Mouse (Mus musculus) left cerebral cortex, adult 2 months (tissue): ENCODE measurements around the gene Nucb1. TPM values are rescaled to one million over a fixed set of nuclear protein-coding genes. Genes with fewer than 3 reads are reported as not detected.
"Not testable (repeated sequence)": the region's sequence is repeated elsewhere in the genome, so short reads cannot be mapped to it uniquely, and the experiment has no call there.

ENCODE experiments used
- DNase-seq, 2 experiments: peaks; one replicate each; pipeline ENCODE4 v3.0.0; 2021 to 2022; ENCODE audit warnings: low spot score in 2 of 2, mixed read lengths in 1 of 2; ENCODE audit errors: extremely low spot score in 1 of 2
- H3K27ac ChIP-seq: fragments of 200-600 bp; 2 replicates; pipeline ENCODE4 v1.8.1; 2022
- H3K4me3 ChIP-seq: fragments of 200-600 bp; 2 replicates; pipeline ENCODE4 v1.8.1; 2022
- CTCF ChIP-seq: fragments of 200-600 bp; IDR thresholded peaks from 2 replicates; pipeline ENCODE4 v1.8.1; 2022; ENCODE audit warnings: antibody characterized with exemption, mild to moderate bottlenecking, moderate library complexity
- intact Hi-C: fragments of 180-260 bp; cut with DNase I; formaldehyde crosslinking; loops from one replicate; pipeline ENCODE4 v1.15.1; 2025
- total RNA-seq, 2 experiments: library from RNA; stranded (reverse); gene quantifications; 2 replicates each; pipeline ENCODE4 v1.2.3; 2021

Gene Nucb1
- total RNA-seq, 2 experiments from 2014 or later, result 95.4 to 106 TPM

- no peak overlapping the region; the same call in 1 of the 2 replicates for H3K4me3 ChIP-seq
- no peak for DNase-seq
- intact Hi-C loops, result loop anchor here (5.0 kb wide), 1 partner anchor 46 kb away; no protein-coding TSS in a partner anchor
- peak overlapping the region; percentile 9; the same call in 1 of the 2 replicates for H3K27ac ChIP-seq
- TF ChIP-seq CTCF, result no peak
These were observed 13.5 kb upstream of the Nucb1 start for GRCm38 (mm10) chr7:45523678-45524170.

DNA sequence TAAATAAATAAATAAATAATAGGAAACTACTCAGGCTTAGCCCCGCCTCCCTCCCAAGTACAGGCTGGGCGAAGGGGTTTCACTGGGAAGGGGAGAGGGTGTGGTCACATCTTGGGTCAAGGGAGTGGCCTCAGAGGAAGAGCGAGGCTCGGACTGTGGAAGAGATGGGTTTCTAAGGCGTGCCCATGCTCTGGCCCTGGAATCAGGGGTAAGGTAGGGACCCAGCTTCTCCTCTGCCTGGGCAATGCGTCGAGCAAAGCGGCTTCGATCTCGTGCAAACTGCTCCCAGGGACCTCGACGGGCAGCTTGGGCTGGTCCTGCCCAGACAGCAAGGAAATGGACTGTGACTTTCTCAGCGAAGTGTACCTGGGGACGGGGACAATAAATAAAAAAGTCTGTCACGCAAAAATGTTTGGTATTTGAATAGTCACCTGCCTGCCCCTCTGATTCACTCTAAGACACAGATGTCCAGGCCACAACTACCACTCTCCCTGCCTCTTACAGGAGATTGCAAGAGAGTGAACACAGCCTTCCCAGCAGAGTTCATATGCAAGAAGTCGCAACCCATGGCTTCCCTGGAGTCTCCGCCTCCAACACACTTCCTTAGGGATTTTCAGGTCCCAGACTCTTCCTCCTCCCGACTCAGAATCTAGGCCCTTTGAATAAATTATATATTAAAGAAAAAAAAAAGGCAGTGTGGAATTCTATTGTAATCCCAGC is 12.9 kb upstream of the Nucb1 start:
- DNase-seq, result no peak
- intact Hi-C loops, result loop anchor here (5.0 kb wide), 1 partner anchor 46 kb away; no protein-coding TSS in a partner anchor
- Histone ChIP-seq H3K4me3 (no peak overlapping the region; the same call in 1 of the 2 replicates), H3K27ac (no peak overlapping the region)
- TF ChIP-seq CTCF, result no peak

GRCm38 (mm10) chr7:45522194-45522752 is 12.1 kb upstream of the Nucb1 start:
- no peak for DNase-seq
- intact Hi-C loops, result loop anchor here (5.0 kb wide), 1 partner anchor 45 kb away; no protein-coding TSS in a partner anchor
- no peak for TF ChIP-seq CTCF
- peak overlapping the region; percentile 53 for H3K4me3 ChIP-seq
- H3K27ac ChIP-seq, result peak overlapping the region; percentile 87

- Histone ChIP-seq H3K4me3 (peak overlapping the region; percentile 53), H3K27ac (peak overlapping the region; percentile 87)
- peak; percentile 27 for TF ChIP-seq CTCF
- intact Hi-C loops, result loop anchor here (5.0 kb wide), 1 partner anchor 44 kb away; no protein-coding TSS in a partner anchor
- DNase-seq, result peak; percentile 84 to 88
These were observed 11.6 kb upstream of the Nucb1 start for GRCm38 (mm10) chr7:45521728-45522184.

- intact Hi-C loops, result loop anchor here (5.0 kb wide), 1 partner anchor 43 kb away; no protein-coding TSS in a partner anchor
- no peak for TF ChIP-seq CTCF
- DNase-seq, result no peak
- Histone ChIP-seq H3K4me3 (no peak overlapping the region), H3K27ac (no peak overlapping the region)
These were observed 10.4 kb upstream of the Nucb1 start for GRCm38 (mm10) chr7:45520605-45521004.

- Histone ChIP-seq H3K27ac (no peak overlapping the region), H3K4me3 (no peak overlapping the region)
- no peak for DNase-seq
- TF ChIP-seq CTCF, result no peak
- intact Hi-C loops, result loop anchor here (5.0 kb wide), 1 partner anchor 42 kb away; no protein-coding TSS in a partner anchor
These were observed 9.3 kb upstream of the Nucb1 start for GRCm38 (mm10) chr7:45519345-45520120.

- no peak for TF ChIP-seq CTCF
- no peak for DNase-seq
- H3K4me3 ChIP-seq, result no peak overlapping the region
- H3K27ac ChIP-seq, result no peak overlapping the region
- intact Hi-C loops, result no loop called here
These were observed 8.4 kb upstream of the Nucb1 start for GRCm38 (mm10) chr7:45518618-45519017.

DNA sequence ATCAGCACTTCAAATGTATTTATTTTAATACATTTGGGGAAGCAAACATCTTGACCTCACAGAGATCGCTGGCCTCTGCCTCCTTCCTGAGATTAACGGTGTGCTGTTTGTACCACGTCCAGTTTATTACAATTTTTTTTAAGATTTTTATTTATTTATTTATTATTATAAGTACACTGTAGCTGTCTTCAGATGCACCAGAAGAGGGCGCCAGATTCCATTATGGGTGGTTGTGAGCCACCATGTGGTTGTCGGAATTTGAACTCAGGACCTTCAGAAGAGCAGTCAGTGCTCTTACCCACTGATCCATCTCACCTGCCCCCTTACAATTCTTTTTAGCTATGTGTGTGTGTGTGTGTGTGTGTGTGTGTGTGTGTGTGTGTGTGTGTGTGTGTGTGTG is 6.6 kb upstream of the Nucb1 start:
- intact Hi-C loops, DNase-seq, H3K27ac ChIP-seq, H3K4me3 ChIP-seq: not testable (repeated sequence)
- peak; percentile 52 for TF ChIP-seq CTCF

GRCm38 (mm10) chr7:45515436-45515835 is 5.2 kb upstream of the Nucb1 start:
- intact Hi-C loops, result no loop called here
- no peak overlapping the region for H3K4me3 ChIP-seq
- no peak for TF ChIP-seq CTCF
- no peak overlapping the region for H3K27ac ChIP-seq
- DNase-seq, result no peak

DNA sequence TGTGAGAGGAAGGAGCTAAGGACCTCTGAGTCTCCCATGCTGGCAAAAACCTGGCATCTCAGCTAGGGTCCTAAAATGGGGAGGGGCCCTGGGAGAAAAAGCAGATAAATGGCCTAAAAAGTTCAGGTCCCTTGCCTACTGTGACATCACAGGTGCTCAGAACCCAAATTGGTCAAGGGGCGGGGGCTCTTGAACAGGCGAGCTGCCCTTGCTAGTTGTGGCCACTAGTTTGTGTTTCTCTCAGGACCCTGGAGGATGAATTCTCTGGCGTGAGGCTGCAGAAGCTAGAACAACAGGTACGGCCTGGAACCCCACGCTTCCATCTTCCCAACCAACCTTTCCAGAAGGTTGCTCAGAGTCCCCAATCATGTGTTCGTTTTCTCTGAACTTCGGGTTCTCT is 4.2 kb upstream of the Nucb1 start:
- no peak for DNase-seq
- TF ChIP-seq CTCF, result no peak
- intact Hi-C loops, result no loop called here
- Histone ChIP-seq H3K27ac (no peak overlapping the region), H3K4me3 (no peak overlapping the region)

DNA sequence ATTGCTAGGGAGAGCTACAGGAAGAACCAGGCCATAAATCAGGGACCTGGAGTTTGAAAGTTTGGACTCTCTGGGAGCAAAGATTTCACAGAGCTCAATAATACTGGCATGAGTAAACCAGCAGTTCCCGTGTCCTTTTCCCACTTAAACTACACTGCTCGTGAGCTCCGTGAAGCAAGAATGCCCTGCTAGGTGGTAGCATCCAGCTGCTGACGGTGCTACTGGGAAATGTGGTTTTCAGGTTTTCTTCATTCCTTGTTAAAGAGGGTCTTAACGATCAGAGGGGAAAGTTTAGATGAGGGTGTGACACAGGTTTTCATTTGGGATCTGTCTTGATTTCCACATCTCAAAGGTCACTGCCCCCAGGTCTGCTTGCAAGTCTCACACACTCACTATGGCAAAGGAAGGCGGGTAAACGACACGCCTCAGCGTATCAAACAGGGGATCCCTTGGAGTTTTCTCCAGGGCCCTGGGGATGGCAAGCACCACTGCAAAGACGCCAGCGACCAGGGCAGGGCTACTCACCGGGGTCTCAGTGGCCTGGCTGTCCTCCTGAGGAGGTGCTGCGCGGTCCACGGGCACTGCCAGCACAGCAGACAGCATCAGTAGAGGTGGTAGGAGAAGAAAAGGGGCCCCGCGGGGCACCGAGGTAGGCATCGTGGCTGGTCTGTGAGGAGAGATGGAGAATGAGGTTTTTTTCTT is 874 bp downstream of the Nucb1 start:
- intact Hi-C loops, result no loop called here
- TF ChIP-seq CTCF, result no peak
- Histone ChIP-seq H3K4me3 (peak overlapping the region; percentile 98), H3K27ac (peak overlapping the region; percentile 88; the same call in 1 of the 2 replicates)
- DNase-seq, result no peak
